Mouse (Mus musculus): ENCODE results near the gene Dusp8.

DNA sequence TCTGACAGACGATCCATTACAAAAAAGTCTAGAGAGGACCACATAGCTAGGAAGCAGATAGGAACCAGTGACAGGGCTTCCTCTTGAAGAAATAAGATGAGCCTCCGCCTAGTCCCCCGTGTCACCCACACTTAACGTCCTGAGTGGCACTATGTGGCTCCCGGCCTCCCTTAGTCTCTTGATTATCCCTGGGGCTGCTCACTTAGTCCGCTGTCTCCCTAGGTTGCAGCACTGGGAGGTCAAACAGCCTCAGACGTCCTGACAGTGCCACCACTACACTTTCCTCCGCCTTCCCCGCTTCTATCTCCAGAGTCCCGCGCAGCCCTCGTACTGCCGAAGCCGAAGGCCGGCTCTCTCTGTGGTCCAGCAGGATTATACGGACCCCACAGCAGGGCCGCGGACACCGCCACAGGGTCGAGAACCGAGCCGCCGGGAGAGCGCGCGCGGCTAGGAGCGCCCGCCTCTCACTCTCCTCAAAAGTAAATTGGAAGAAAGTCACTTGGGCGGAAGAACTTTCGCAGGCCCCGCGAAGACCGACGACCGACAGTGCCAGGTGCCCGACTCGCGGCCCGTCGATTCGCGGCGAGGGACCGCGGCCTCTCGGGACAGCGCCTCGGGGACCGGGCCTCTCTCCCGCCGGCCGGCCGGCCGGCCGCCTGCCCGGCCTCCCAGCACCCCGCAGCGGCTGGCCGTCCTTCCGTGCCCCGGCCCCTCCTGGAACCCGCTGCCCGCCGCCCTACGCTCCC is 35.3 kb downstream of the Dusp8 start:
- TF ChIP-seq CTCF (IDR thresholded peaks at IDR 0.05; ENCODE audit: control insufficient read depth, insufficient read depth, insufficient read length) (no peak), USF1 (IDR thresholded peaks at IDR 0.05; ENCODE audit: low read depth) (no peak), MYOD1 (IDR thresholded peaks at IDR 0.05; ENCODE audit: control insufficient read depth, insufficient read length, low read depth) (no peak), CEBPB (IDR thresholded peaks at IDR 0.05; ENCODE audit: low read depth) (no peak), MYOG (IDR thresholded peaks at IDR 0.05; ENCODE audit: control insufficient read depth, extremely low read depth, insufficient read length) (no peak), MAX (IDR thresholded peaks at IDR 0.05) (no peak), FOSL1 (IDR thresholded peaks at IDR 0.05; ENCODE audit: insufficient read depth, low read length, poor library complexity, severe bottlenecking) (no peak)
